Mouse (Mus musculus): ENCODE data around the gene Bak1. TPM values are rescaled to one million over a fixed set of nuclear protein-coding genes. Genes with fewer than 3 reads are reported as not detected.
A peak's percentile ranks its signal among the peaks of the same experiment; 100 is the strongest.

The Bak1 gene
- polyA plus RNA-seq, 1 experiment from 2014 or later = 9.5 TPM

DNA sequence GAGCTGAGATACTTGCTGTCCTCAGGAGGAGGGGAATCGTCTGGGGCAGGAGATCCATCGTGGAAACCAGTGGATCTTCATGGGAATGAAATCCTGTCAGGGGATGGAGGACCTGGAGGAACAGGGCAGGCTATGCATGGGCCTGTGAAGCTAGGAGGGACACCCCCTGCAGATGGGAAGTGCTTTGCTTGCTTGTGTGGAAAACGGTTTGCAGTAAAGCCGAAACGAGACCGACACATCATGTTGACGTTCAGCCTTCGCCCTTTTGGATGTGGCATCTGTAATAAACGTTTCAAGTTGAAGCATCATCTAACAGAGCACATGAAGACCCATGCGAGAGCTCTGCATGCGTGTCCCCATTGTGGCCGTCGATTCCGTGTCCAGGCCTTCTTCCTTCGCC, 54.3 kb downstream of the Bak1 start:
- Histone ChIP-seq H3K27me3 (ENCODE audit: control insufficient read depth, insufficient read depth, low read length) (no peaks in the 10 kb centered on the region), H3K9ac (ENCODE audit: low read depth, low read length) (no peak overlapping the region), H3K27ac (ENCODE audit: low read depth, low read length) (no peak overlapping the region), H3K4me2 (replicated peaks; ENCODE audit: low read depth, low read length) (no peak overlapping the region), H3K4me3 (ENCODE audit: low read depth, low read length) (no peak overlapping the region), H3K36me3 (ENCODE audit: control insufficient read depth, insufficient read depth, low read length) (0 out of 2 replicates have a peak, but pooled peaks cover 4% of the 10 kb centered on the region), H3K4me1 (replicated peaks; ENCODE audit: control insufficient read depth, insufficient read depth, low read length) (peaks cover 6% of the 10 kb centered on the region; the same call in 1 of the 2 replicates), H3K9me3 (ENCODE audit: control insufficient read depth, low read length) (no peaks in the 10 kb centered on the region)
- DNase-seq (ENCODE audit: low spot score) = no peak
- ATAC-seq (ENCODE audit: low FRiP score) = no peak
- WGBS = 92% methylated on average over 15 of the region's 15 CpGs

DNA sequence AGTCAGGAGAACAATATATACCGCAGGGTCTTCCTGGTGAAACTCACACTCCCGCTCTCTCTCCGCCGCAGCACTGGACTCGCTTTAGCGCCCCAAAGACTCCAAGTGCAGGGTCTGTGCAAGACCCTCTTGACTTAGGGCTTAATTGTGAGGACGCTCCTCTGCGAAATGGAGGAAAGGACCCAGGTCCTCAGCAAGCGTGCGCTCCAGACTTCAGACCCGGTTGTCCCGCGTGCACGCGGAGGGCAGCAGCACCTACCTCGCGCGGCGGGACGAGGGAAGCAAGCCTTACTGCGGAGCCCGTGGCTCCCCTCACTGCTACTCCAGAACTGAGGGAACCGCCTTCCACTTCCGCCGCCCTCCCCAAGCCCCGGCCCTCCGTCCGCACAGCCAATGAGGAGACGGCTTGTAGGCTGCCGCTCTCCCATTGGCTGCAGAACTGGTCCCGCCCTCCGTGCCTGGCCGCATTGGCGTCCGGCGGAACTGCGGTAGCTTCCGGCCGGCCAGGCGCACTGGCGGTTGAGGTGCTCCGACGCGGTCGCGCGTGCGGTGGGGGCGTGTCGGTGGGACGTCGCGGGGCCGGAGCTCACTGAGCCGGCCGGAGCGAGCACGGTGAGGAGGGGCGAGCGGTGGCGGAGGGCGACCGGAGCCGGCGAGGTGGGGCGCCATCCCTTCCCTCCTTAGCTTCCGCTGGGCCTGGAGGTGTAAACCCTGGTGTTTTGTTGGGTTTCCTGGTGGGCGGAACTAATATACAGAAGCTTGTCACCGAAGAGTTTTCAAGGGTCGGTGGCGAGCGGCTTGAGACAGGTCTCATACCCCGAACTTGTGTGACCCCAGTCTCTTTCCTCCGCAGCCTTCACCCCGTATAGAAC, 55.9 kb downstream of the Bak1 start, which contains the start of gene Zbtb9:
Zbtb9 (plus strand) TSS at position 465 of the 872 bp plus-strand sequence.
- H3K27ac ChIP-seq (ENCODE audit: low read depth, low read length) = peak within 1 kb of the TSS; percentile 56; the same call in 1 of the 2 replicates
- H3K4me1 ChIP-seq (replicated peaks; ENCODE audit: control insufficient read depth, insufficient read depth, low read length) = peaks cover 6% of the 10 kb centered on the region; the same call in 1 of the 2 replicates
- WGBS = under 1% methylated on average over 75 of the region's 75 CpGs
- H3K4me2 ChIP-seq (replicated peaks; ENCODE audit: low read depth, low read length) = peak within 1 kb of the TSS; percentile 84
- H3K4me3 ChIP-seq (ENCODE audit: low read depth, low read length) = peak within 1 kb of the TSS; percentile 92
- peak; percentile 97 for ATAC-seq (ENCODE audit: low FRiP score)
- 0 out of 2 replicates have a peak, but pooled peaks cover 4% of the 10 kb centered on the region for H3K36me3 ChIP-seq (ENCODE audit: control insufficient read depth, insufficient read depth, low read length)
- H3K27me3 ChIP-seq (ENCODE audit: control insufficient read depth, insufficient read depth, low read length) = no peaks in the 10 kb centered on the region
- H3K9ac ChIP-seq (ENCODE audit: low read depth, low read length) = peak within 1 kb of the TSS; percentile 70
- H3K9me3 ChIP-seq (ENCODE audit: control insufficient read depth, low read length) = no peaks in the 10 kb centered on the region
- DNase-seq (ENCODE audit: low spot score) = peak; percentile 95

- H3K4me3 ChIP-seq (ENCODE audit: low read depth, low read length) = peak overlapping the region; percentile 92
- H3K36me3 ChIP-seq (ENCODE audit: control insufficient read depth, insufficient read depth, low read length) = peaks cover 3% of the 10 kb centered on the region; the same call in 1 of the 2 replicates
- H3K9ac ChIP-seq (ENCODE audit: low read depth, low read length) = peak overlapping the region; percentile 70
- H3K27ac ChIP-seq (ENCODE audit: low read depth, low read length) = 0 out of 2 replicates have a peak overlapping the region, but pooled peaks have one; percentile 56
- H3K4me2 ChIP-seq (replicated peaks; ENCODE audit: low read depth, low read length) = peak overlapping the region; percentile 84
- H3K9me3 ChIP-seq (ENCODE audit: control insufficient read depth, low read length) = no peaks in the 10 kb centered on the region
- 12% methylated on average over 3 of the region's 3 CpGs for WGBS
- H3K27me3 ChIP-seq (ENCODE audit: control insufficient read depth, insufficient read depth, low read length) = no peaks in the 10 kb centered on the region
- DNase-seq (ENCODE audit: low spot score) (no peak), ATAC-seq (ENCODE audit: low FRiP score) (no peak)
- H3K4me1 ChIP-seq (replicated peaks; ENCODE audit: control insufficient read depth, insufficient read depth, low read length) = peaks cover 6% of the 10 kb centered on the region; the same call in 1 of the 2 replicates
Observed at GRCm38 (mm10) chr17:26972107-26972506, 56.7 kb downstream of the Bak1 start.

- H3K4me3 ChIP-seq (ENCODE audit: low read depth, low read length) = no peak overlapping the region
- no peak overlapping the region; the same call in 1 of the 2 replicates for H3K4me2 ChIP-seq (replicated peaks; ENCODE audit: low read depth, low read length)
- H3K27ac ChIP-seq (ENCODE audit: low read depth, low read length) = no peak overlapping the region
- no peaks in the 10 kb centered on the region for H3K27me3 ChIP-seq (ENCODE audit: control insufficient read depth, insufficient read depth, low read length)
- ATAC-seq (ENCODE audit: low FRiP score) (no peak), DNase-seq (ENCODE audit: low spot score) (no peak)
- no peaks in the 10 kb centered on the region for H3K9me3 ChIP-seq (ENCODE audit: control insufficient read depth, low read length)
- H3K4me1 ChIP-seq (replicated peaks; ENCODE audit: control insufficient read depth, insufficient read depth, low read length) = peaks cover 6% of the 10 kb centered on the region; the same call in 1 of the 2 replicates
- H3K36me3 ChIP-seq (ENCODE audit: control insufficient read depth, insufficient read depth, low read length) = peaks cover 2% of the 10 kb centered on the region; the same call in 1 of the 2 replicates
- WGBS = 55% methylated on average over 8 of the region's 8 CpGs
- peak overlapping the region; percentile 1; the same call in 1 of the 2 replicates for H3K9ac ChIP-seq (ENCODE audit: low read depth, low read length)
Observed at GRCm38 (mm10) chr17:26971247-26971905, 57.4 kb downstream of the Bak1 start.

DNA sequence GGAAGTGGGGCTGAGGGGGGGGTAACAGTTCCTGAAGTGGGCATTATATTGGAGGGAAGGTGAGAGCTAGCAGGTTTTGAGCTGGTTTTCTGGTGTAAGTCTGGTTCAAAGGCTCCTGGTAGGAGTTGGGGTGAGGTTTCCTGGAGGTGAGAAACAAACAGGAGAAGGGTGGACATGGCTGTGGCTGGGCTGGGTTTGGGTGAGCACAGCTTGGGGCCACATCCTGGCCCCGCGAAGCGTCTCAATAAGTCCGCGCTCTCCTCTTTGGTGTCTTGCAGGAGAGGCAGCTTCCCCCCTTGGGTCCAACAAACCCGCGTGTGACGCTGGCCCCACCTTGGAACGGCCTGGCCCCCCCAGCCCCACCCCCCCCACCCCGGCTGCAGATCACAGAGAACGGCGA, 58.6 kb downstream of the Bak1 start:
- no peak overlapping the region for H3K27ac ChIP-seq (ENCODE audit: low read depth, low read length)
- no peak for ATAC-seq (ENCODE audit: low FRiP score)
- no peak for DNase-seq (ENCODE audit: low spot score)
- peaks cover 6% of the 10 kb centered on the region; the same call in 1 of the 2 replicates for H3K4me1 ChIP-seq (replicated peaks; ENCODE audit: control insufficient read depth, insufficient read depth, low read length)
- 74% methylated on average over 12 of the region's 12 CpGs for WGBS
- H3K9me3 ChIP-seq (ENCODE audit: control insufficient read depth, low read length) = no peaks in the 10 kb centered on the region
- H3K27me3 ChIP-seq (ENCODE audit: control insufficient read depth, insufficient read depth, low read length) = no peaks in the 10 kb centered on the region
- H3K4me2 ChIP-seq (replicated peaks; ENCODE audit: low read depth, low read length) = no peak overlapping the region
- no peak overlapping the region for H3K9ac ChIP-seq (ENCODE audit: low read depth, low read length)
- H3K4me3 ChIP-seq (ENCODE audit: low read depth, low read length) = no peak overlapping the region
- peaks cover 2% of the 10 kb centered on the region; the same call in 1 of the 2 replicates for H3K36me3 ChIP-seq (ENCODE audit: control insufficient read depth, insufficient read depth, low read length)

Other genes starting within 250 kb of the Bak1 start
- gene Bnip1, start 247.9 kb downstream of the Bak1 start, polyA plus RNA-seq (2014; fragmentation: Nextera tagmentation; extraction: Ambion mirVana) = 45.9 and 52.9 TPM in 2 replicates
- not detected in 2 replicates for gene Nkx2-5, start 184.0 kb downstream of the Bak1 start, polyA plus RNA-seq (2014; fragmentation: Nextera tagmentation; extraction: Ambion mirVana)
- 4.6 and 5.9 TPM in 2 replicates for gene Kifc5b, start 111.9 kb downstream of the Bak1 start, polyA plus RNA-seq (2014; fragmentation: Nextera tagmentation; extraction: Ambion mirVana)
- gene Phf1, start 96.0 kb downstream of the Bak1 start, polyA plus RNA-seq (2014; fragmentation: Nextera tagmentation; extraction: Ambion mirVana) = 4.5 and 5.5 TPM in 2 replicates
- gene Cuta, start 89.4 kb downstream of the Bak1 start, polyA plus RNA-seq (2014; fragmentation: Nextera tagmentation; extraction: Ambion mirVana) = 135 and 154 TPM in 2 replicates
- gene Syngap1, start 87.8 kb downstream of the Bak1 start, polyA plus RNA-seq (2014; fragmentation: Nextera tagmentation; extraction: Ambion mirVana) = 3.4 and 4.7 TPM in 2 replicates
- 10.5 and 13.2 TPM in 2 replicates for gene Zbtb9, start 55.8 kb downstream of the Bak1 start, polyA plus RNA-seq (2014; fragmentation: Nextera tagmentation; extraction: Ambion mirVana)
- 1.2 and 1.3 TPM in 2 replicates for gene Itpr3, start 28.3 kb upstream of the Bak1 start, polyA plus RNA-seq (2014; fragmentation: Nextera tagmentation; extraction: Ambion mirVana)
- 326 and 345 TPM in 2 replicates for gene Uqcc2, start 104.9 kb upstream of the Bak1 start, polyA plus RNA-seq (2014; fragmentation: Nextera tagmentation; extraction: Ambion mirVana)
- gene Ip6k3, start 138.8 kb upstream of the Bak1 start, polyA plus RNA-seq (2014; fragmentation: Nextera tagmentation; extraction: Ambion mirVana) = 0.23 and 0.49 TPM in 2 replicates
- gene Lemd2, start 175.5 kb upstream of the Bak1 start, polyA plus RNA-seq (2014; fragmentation: Nextera tagmentation; extraction: Ambion mirVana) = 12.4 and 16.5 TPM in 2 replicates